Mouse (Mus musculus): Measurements from ENCODE around the gene Slc37a1.

Gene Slc37a1

GRCm38 (mm10) chr17:31317521-31318272 lies 31.1 kb downstream of the Slc37a1 start:
- DNase-seq (ENCODE audit: low spot score), result no peak

GRCm38 (mm10) chr17:31318906-31319767 lies 32.5 kb downstream of the Slc37a1 start:
- DNase-seq (ENCODE audit: low spot score), result no peak

GRCm38 (mm10) chr17:31321425-31321824 lies 34.8 kb downstream of the Slc37a1 start:
- DNase-seq (ENCODE audit: low spot score), result peak; percentile 50

- no peak for DNase-seq (ENCODE audit: low spot score)
Measured at GRCm38 (mm10) chr17:31322446-31322845, 35.9 kb downstream of the Slc37a1 start.

- no peak for DNase-seq (ENCODE audit: low spot score)
Measured at GRCm38 (mm10) chr17:31323379-31323778, 36.8 kb downstream of the Slc37a1 start.

GRCm38 (mm10) chr17:31324227-31324626 lies 37.6 kb downstream of the Slc37a1 start:
- no peak for DNase-seq (ENCODE audit: low spot score)

GRCm38 (mm10) chr17:31325451-31326219 lies 39.0 kb downstream of the Slc37a1 start:
- no peak for DNase-seq (ENCODE audit: low spot score)

GRCm38 (mm10) chr17:31326220-31326852 lies 39.7 kb downstream of the Slc37a1 start:
- no peak for DNase-seq (ENCODE audit: low spot score)

GRCm38 (mm10) chr17:31328466-31328865 lies 41.9 kb downstream of the Slc37a1 start:
- DNase-seq (ENCODE audit: low spot score), result no peak

- DNase-seq (ENCODE audit: low spot score), result no peak
Measured at GRCm38 (mm10) chr17:31330622-31331021, 44.0 kb downstream of the Slc37a1 start.

- DNase-seq (ENCODE audit: low spot score), result no peak
Measured at GRCm38 (mm10) chr17:31331273-31331672, 44.7 kb downstream of the Slc37a1 start.

- no peak for DNase-seq (ENCODE audit: low spot score)
Measured at GRCm38 (mm10) chr17:31331920-31332319, 45.3 kb downstream of the Slc37a1 start.

- no peak for DNase-seq (ENCODE audit: low spot score)
Measured at GRCm38 (mm10) chr17:31332333-31332732, 45.7 kb downstream of the Slc37a1 start.

- DNase-seq (ENCODE audit: low spot score), result no peak
Measured at GRCm38 (mm10) chr17:31334509-31335260, 48.1 kb downstream of the Slc37a1 start.

- no peak for DNase-seq (ENCODE audit: low spot score)
Measured at GRCm38 (mm10) chr17:31335344-31336080, 48.9 kb downstream of the Slc37a1 start.

- DNase-seq (ENCODE audit: low spot score), result no peak
Measured at GRCm38 (mm10) chr17:31339769-31340168, 53.2 kb downstream of the Slc37a1 start.

- no peak for DNase-seq (ENCODE audit: low spot score)
Measured at GRCm38 (mm10) chr17:31342191-31342590, 55.6 kb downstream of the Slc37a1 start.

GRCm38 (mm10) chr17:31344172-31344801 lies 57.7 kb downstream of the Slc37a1 start:
- DNase-seq (ENCODE audit: low spot score), result peak; percentile 61

GRCm38 (mm10) chr17:31344816-31345215 lies 58.2 kb downstream of the Slc37a1 start:
- no peak for DNase-seq (ENCODE audit: low spot score)

GRCm38 (mm10) chr17:31348129-31348528 lies 61.5 kb downstream of the Slc37a1 start:
- no peak for DNase-seq (ENCODE audit: low spot score)

All from layer of hippocampus, adult 9-10 months (tissue).